Mouse (Mus musculus): Measurements from ENCODE around the gene Mars. TPM values are rescaled to one million over a fixed set of nuclear protein-coding genes. Genes with fewer than 3 reads are reported as not detected.

Gene Mars
- polyA plus RNA-seq, 1 experiment from 2014 or later = 100 TPM

- Histone ChIP-seq H3K27ac (ENCODE audit: low read length) (peak overlapping the region; percentile 64), H3K9ac (ENCODE audit: low read depth, low read length) (peak overlapping the region; percentile 38; the same call in 1 of the 2 replicates), H3K36me3 (ENCODE audit: control insufficient read depth, insufficient read depth) (no peaks in the 10 kb centered on the region), H3K27me3 (ENCODE audit: control insufficient read depth, insufficient read depth, low read depth, low read length) (no peaks in the 10 kb centered on the region), H3K4me3 (ENCODE audit: low read depth, low read length) (peak overlapping the region; percentile 13; the same call in 1 of the 2 replicates), H3K9me3 (replicated peaks; ENCODE audit: control insufficient read depth, low read length) (no peaks in the 10 kb centered on the region), H3K4me2 (ENCODE audit: low read depth, low read length) (peak overlapping the region; percentile 48), H3K4me1 (ENCODE audit: control insufficient read depth, low read depth, low read length) (peaks cover 6% of the 10 kb centered on the region)
- ATAC-seq (ENCODE audit: low read depth) = peak; percentile 37
- 9% methylated on average over 24 of the region's 24 CpGs for WGBS (ENCODE audit: insufficient replicate concordance)
Observed at GRCm38 (mm10) chr10:127350594-127351284, 39.2 kb upstream of the Mars start.

- WGBS (ENCODE audit: insufficient replicate concordance) = 50% methylated on average over 8 of the region's 8 CpGs
- no peak overlapping the region for H3K27ac ChIP-seq (ENCODE audit: low read length)
- no peak overlapping the region for H3K9ac ChIP-seq (ENCODE audit: low read depth, low read length)
- H3K4me3 ChIP-seq (ENCODE audit: low read depth, low read length) = no peak overlapping the region
- ATAC-seq (ENCODE audit: low read depth) = no peak
- no peaks in the 10 kb centered on the region for H3K27me3 ChIP-seq (ENCODE audit: control insufficient read depth, insufficient read depth, low read depth, low read length)
- no peaks in the 10 kb centered on the region for H3K36me3 ChIP-seq (ENCODE audit: control insufficient read depth, insufficient read depth)
- H3K4me1 ChIP-seq (ENCODE audit: control insufficient read depth, low read depth, low read length) = peaks cover 6% of the 10 kb centered on the region
- no peak overlapping the region for H3K4me2 ChIP-seq (ENCODE audit: low read depth, low read length)
- no peaks in the 10 kb centered on the region for H3K9me3 ChIP-seq (replicated peaks; ENCODE audit: control insufficient read depth, low read length)
Observed at GRCm38 (mm10) chr10:127349810-127350209, 38.2 kb upstream of the Mars start.

GRCm38 (mm10) chr10:127348957-127349356, 37.4 kb upstream of the Mars start:
- 65% methylated on average over 4 of the region's 4 CpGs for WGBS (ENCODE audit: insufficient replicate concordance)
- H3K4me3 ChIP-seq (ENCODE audit: low read depth, low read length) = no peak overlapping the region
- no peaks in the 10 kb centered on the region for H3K27me3 ChIP-seq (ENCODE audit: control insufficient read depth, insufficient read depth, low read depth, low read length)
- H3K27ac ChIP-seq (ENCODE audit: low read length) = no peak overlapping the region
- no peaks in the 10 kb centered on the region for H3K36me3 ChIP-seq (ENCODE audit: control insufficient read depth, insufficient read depth)
- ATAC-seq (ENCODE audit: low read depth) = no peak
- no peaks in the 10 kb centered on the region for H3K9me3 ChIP-seq (replicated peaks; ENCODE audit: control insufficient read depth, low read length)
- H3K9ac ChIP-seq (ENCODE audit: low read depth, low read length) = no peak overlapping the region
- H3K4me1 ChIP-seq (ENCODE audit: control insufficient read depth, low read depth, low read length) = peaks cover 4% of the 10 kb centered on the region
- H3K4me2 ChIP-seq (ENCODE audit: low read depth, low read length) = no peak overlapping the region

- Histone ChIP-seq H3K4me1 (ENCODE audit: control insufficient read depth, low read depth, low read length) (peaks cover 11% of the 10 kb centered on the region), H3K4me3 (ENCODE audit: low read depth, low read length) (no peak overlapping the region), H3K4me2 (ENCODE audit: low read depth, low read length) (no peak overlapping the region), H3K9ac (ENCODE audit: low read depth, low read length) (no peak overlapping the region), H3K9me3 (replicated peaks; ENCODE audit: control insufficient read depth, low read length) (no peaks in the 10 kb centered on the region), H3K27me3 (ENCODE audit: control insufficient read depth, insufficient read depth, low read depth, low read length) (peaks cover 14% of the 10 kb centered on the region), H3K27ac (ENCODE audit: low read length) (no peak overlapping the region), H3K36me3 (ENCODE audit: control insufficient read depth, insufficient read depth) (no peaks in the 10 kb centered on the region)
- no peak for ATAC-seq (ENCODE audit: low read depth)
- WGBS (ENCODE audit: insufficient replicate concordance) = 63% methylated on average over 3 of the region's 3 CpGs
Observed at GRCm38 (mm10) chr10:127346173-127346572, 34.6 kb upstream of the Mars start.

GRCm38 (mm10) chr10:127343029-127343428, 31.4 kb upstream of the Mars start:
- peaks cover 23% of the 10 kb centered on the region for H3K4me1 ChIP-seq (ENCODE audit: control insufficient read depth, low read depth, low read length)
- ATAC-seq (ENCODE audit: low read depth) = no peak
- no peak overlapping the region for H3K4me2 ChIP-seq (ENCODE audit: low read depth, low read length)
- no peak overlapping the region for H3K27ac ChIP-seq (ENCODE audit: low read length)
- no peak overlapping the region for H3K9ac ChIP-seq (ENCODE audit: low read depth, low read length)
- no peaks in the 10 kb centered on the region for H3K36me3 ChIP-seq (ENCODE audit: control insufficient read depth, insufficient read depth)
- WGBS (ENCODE audit: insufficient replicate concordance) = 32% methylated on average over 3 of the region's 3 CpGs
- H3K27me3 ChIP-seq (ENCODE audit: control insufficient read depth, insufficient read depth, low read depth, low read length) = peaks cover 46% of the 10 kb centered on the region
- no peak overlapping the region for H3K4me3 ChIP-seq (ENCODE audit: low read depth, low read length)
- no peaks in the 10 kb centered on the region for H3K9me3 ChIP-seq (replicated peaks; ENCODE audit: control insufficient read depth, low read length)

- Histone ChIP-seq H3K9me3 (replicated peaks; ENCODE audit: control insufficient read depth, low read length) (no peaks in the 10 kb centered on the region), H3K9ac (ENCODE audit: low read depth, low read length) (no peak within 1 kb of the TSS; the same call in 1 of the 2 replicates), H3K4me1 (ENCODE audit: control insufficient read depth, low read depth, low read length) (peaks cover 23% of the 10 kb centered on the region), H3K27me3 (ENCODE audit: control insufficient read depth, insufficient read depth, low read depth, low read length) (peaks cover 53% of the 10 kb centered on the region), H3K4me2 (ENCODE audit: low read depth, low read length) (peak within 1 kb of the TSS; percentile 50), H3K27ac (ENCODE audit: low read length) (no peak within 1 kb of the TSS), H3K4me3 (ENCODE audit: low read depth, low read length) (peak within 1 kb of the TSS; percentile 41), H3K36me3 (ENCODE audit: control insufficient read depth, insufficient read depth) (no peaks in the 10 kb centered on the region)
- WGBS (ENCODE audit: insufficient replicate concordance) = under 1% methylated on average over 29 of the region's 29 CpGs
- peak; percentile 25; the same call in 1 of the 2 replicates for ATAC-seq (ENCODE audit: low read depth)
Observed at GRCm38 (mm10) chr10:127341891-127342639, 30.5 kb upstream of the Mars start, which contains the start of gene Gli1. Gene Gli1, minus strand, starts transcription at chr10:127341974.

GRCm38 (mm10) chr10:127341360-127341690, 29.7 kb upstream of the Mars start:
- no peak for ATAC-seq (ENCODE audit: low read depth)
- Histone ChIP-seq H3K27ac (ENCODE audit: low read length) (no peak overlapping the region), H3K9me3 (replicated peaks; ENCODE audit: control insufficient read depth, low read length) (no peaks in the 10 kb centered on the region), H3K4me3 (ENCODE audit: low read depth, low read length) (peak overlapping the region; percentile 41), H3K4me2 (ENCODE audit: low read depth, low read length) (peak overlapping the region; percentile 50), H3K4me1 (ENCODE audit: control insufficient read depth, low read depth, low read length) (peaks cover 23% of the 10 kb centered on the region), H3K36me3 (ENCODE audit: control insufficient read depth, insufficient read depth) (no peaks in the 10 kb centered on the region), H3K27me3 (ENCODE audit: control insufficient read depth, insufficient read depth, low read depth, low read length) (peaks cover 53% of the 10 kb centered on the region), H3K9ac (ENCODE audit: low read depth, low read length) (no peak overlapping the region; the same call in 1 of the 2 replicates)
- 2% methylated on average over 9 of the region's 11 CpGs for WGBS (ENCODE audit: insufficient replicate concordance)

- Histone ChIP-seq H3K4me1 (ENCODE audit: control insufficient read depth, low read depth, low read length) (peaks cover 23% of the 10 kb centered on the region), H3K9ac (ENCODE audit: low read depth, low read length) (no peak overlapping the region; the same call in 1 of the 2 replicates), H3K27me3 (ENCODE audit: control insufficient read depth, insufficient read depth, low read depth, low read length) (peaks cover 53% of the 10 kb centered on the region), H3K9me3 (replicated peaks; ENCODE audit: control insufficient read depth, low read length) (no peaks in the 10 kb centered on the region), H3K4me3 (ENCODE audit: low read depth, low read length) (peak overlapping the region; percentile 45), H3K36me3 (ENCODE audit: control insufficient read depth, insufficient read depth) (no peaks in the 10 kb centered on the region), H3K27ac (ENCODE audit: low read length) (no peak overlapping the region), H3K4me2 (ENCODE audit: low read depth, low read length) (peak overlapping the region; percentile 54; the same call in 1 of the 2 replicates)
- ATAC-seq (ENCODE audit: low read depth) = no peak
- WGBS (ENCODE audit: insufficient replicate concordance) = 2% methylated on average over 27 of the region's 27 CpGs
Observed at GRCm38 (mm10) chr10:127340577-127341359, 29.2 kb upstream of the Mars start.
